Mouse (Mus musculus) telencephalon, adult 2 months (tissue): ENCODE measurements around the gene Cubn.

Experiments
- DNase-seq: peaks from one replicate; pipeline ENCODE4 v3.0.0-alpha.2; 2011; ENCODE audit warnings: low read depth, low spot score

The Cubn gene

GRCm38 (mm10) chr2:13408333-13408732 lies 83.3 kb downstream of the Cubn start:
- no peak for DNase-seq

GRCm38 (mm10) chr2:13407698-13408097 lies 83.9 kb downstream of the Cubn start:
- no peak for DNase-seq

GRCm38 (mm10) chr2:13407272-13407671 lies 84.3 kb downstream of the Cubn start:
- peak; percentile 33 for DNase-seq

DNA sequence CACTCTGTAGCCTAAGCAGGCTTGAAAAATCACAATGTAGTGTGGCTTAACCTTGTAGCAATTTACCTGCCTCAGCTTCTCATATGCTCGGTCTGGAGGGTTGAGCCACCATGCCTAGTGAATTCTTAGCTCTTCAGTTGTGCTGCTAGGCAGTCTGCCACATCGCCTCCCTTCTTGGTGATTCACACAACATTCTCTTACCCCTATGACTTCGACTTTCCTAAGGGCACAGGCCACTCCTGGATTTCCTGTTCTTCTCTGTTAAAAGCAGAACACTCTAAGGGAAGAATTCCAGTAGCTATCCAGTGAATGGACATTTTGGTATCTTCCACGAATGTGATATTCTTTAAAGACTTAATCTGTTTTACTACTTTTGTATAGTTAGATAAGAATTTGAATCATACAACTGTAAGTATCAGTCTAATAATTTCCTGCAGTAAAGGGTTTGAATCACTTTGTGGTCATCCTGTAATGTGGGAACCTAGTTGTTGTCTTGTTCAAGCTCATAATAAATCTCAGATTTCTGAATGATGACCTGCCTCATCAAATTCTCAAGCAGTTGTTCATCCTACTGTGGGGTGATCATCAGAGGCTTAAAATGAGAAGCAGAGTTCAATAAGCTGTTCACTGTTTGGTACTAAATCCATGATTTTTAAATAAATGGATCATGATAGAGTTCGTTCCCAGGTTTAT lies 86.5 kb downstream of the Cubn start:
- DNase-seq = no peak

DNA sequence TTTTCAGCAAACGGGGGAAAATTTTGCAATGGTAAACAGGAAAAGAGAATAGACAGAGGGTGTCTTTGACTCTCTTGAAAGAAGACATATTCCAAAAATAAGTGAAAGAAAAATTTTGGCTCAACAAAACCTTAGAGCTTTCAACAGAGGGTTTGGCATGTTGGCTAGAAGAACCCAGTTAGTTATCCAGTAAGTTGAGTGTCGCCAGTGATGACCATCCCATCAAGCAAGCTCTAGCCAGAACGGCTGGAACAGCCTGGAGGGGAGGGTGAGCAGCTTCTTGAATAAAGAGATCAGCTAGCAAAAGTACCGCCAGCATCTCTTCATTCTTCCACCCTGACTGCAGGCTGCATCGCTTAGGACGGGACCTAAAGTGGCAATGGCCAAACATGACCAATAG lies 90.8 kb downstream of the Cubn start:
- DNase-seq = no peak

- no peak for DNase-seq
Observed at GRCm38 (mm10) chr2:13399480-13400072, 92.0 kb downstream of the Cubn start.

GRCm38 (mm10) chr2:13398955-13399354 lies 92.7 kb downstream of the Cubn start:
- no peak for DNase-seq

- DNase-seq = no peak
Observed at GRCm38 (mm10) chr2:13398551-13398950, 93.1 kb downstream of the Cubn start.

DNA sequence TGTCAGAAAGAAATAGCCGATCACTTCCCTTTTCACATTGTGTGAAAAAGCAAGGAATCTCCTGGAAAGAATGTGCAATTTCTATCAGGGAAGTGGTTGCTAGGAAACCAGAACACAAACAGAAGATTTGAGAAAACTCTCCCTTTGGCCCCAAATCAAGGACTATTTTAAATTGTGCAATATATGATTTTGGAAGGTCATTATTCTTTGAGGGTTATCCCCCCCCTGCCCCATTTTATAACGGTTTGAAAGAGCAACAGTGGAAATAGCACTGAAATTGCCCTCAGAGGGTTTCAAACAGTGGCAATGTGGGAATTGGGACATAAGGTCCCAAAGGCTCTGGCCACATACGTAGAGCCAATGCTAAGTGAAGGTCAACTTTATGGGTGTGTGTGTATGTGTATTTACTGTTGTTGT lies 95.5 kb downstream of the Cubn start:
- no peak for DNase-seq

GRCm38 (mm10) chr2:13391018-13391417 lies 100.6 kb downstream of the Cubn start:
- DNase-seq = no peak

DNA sequence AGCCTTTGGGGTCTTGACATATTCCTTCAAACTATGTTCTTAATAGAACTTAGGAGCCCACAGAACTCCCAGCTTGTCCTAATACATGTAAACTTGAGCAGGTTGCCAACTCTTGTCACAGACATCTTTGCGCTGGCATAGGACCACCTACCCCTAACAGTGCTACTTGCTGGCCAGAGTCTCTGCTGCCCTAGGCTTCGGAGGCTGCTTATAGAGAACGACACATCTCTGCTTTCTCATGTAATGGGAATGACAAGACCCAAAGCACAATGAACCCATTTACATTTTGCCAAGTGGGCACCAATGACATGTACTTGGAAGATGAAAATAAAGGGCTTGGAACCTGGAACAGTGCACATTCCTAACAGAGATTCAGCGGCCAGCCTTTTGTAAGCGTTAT lies 105.0 kb downstream of the Cubn start:
- no peak for DNase-seq

DNA sequence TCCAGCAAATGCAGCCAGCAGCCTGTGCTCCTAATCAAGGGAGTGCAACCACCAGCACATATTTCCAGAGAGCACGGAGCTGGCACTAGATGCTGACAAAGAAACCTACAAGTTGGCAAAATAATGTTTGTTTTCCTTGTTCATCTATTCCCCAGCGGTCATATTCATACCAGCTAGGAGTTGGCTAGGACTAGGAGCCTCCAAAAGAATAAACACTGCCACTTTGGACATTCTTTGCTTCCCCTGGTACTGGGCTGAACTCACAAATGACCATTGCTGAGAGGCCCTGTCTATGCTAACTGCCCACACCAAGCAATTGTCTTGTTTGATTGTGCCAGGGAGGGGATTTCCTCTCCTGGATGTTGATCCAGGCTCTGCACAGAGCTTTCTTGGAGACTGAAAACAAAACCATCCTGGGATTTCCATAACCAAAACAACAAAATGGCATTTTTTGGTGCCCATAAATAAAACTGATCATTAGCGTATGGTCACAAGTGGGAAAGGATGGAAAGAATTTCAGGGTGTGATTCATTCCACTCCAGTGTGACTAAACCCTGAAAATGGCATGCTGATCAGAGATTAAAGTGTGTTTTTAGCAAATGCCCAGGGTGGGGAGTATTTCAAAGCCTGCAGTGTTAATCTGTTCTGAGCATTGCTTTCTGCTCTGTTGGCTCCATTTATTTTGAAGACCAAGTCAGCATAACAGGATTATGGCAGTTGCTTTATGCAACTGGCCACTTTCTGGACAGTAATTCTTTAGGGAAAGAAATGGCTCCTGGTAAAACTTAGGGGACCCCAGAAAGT lies 105.9 kb downstream of the Cubn start:
- no peak for DNase-seq

- no peak for DNase-seq
Observed at GRCm38 (mm10) chr2:13384775-13385541, 106.7 kb downstream of the Cubn start.

DNA sequence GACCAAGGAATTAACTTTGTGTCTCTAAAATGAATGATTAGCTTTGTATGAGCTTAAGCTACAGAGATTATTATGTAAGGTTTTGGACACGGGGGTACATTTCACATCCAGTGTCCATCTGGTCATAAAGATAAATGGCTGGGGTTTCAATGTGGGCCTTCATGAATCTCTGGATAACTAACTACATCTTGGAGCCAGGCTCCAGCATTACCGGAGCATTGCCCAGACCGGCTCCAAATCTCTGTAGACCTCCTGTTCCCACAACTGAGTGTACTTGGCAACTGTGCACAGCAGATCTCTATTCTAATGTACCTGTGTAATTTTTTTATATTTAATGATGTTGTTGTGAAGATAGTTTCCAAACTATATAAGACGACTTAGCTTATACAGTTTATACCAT lies 115.4 kb downstream of the Cubn start:
- DNase-seq = no peak

DNA sequence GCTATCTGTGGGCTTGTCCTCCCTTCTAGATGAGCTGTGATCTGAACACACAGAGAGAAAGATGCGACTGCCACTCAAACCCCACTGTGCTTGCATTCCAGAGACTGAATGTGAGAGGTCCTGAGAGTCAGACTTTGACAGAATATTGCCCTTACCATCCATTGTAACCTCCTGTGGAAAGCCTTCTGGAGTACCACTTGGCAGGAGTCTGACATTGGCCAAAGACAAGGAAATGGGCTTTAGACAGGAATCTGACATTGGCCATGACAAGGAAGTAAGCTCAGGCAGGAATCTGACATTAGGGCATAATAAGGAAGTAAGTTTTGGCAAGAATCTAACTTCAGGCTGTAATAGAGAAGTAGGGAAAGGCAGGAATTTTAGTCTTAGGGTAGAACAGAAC lies 118.3 kb downstream of the Cubn start:
- DNase-seq = no peak

DNA sequence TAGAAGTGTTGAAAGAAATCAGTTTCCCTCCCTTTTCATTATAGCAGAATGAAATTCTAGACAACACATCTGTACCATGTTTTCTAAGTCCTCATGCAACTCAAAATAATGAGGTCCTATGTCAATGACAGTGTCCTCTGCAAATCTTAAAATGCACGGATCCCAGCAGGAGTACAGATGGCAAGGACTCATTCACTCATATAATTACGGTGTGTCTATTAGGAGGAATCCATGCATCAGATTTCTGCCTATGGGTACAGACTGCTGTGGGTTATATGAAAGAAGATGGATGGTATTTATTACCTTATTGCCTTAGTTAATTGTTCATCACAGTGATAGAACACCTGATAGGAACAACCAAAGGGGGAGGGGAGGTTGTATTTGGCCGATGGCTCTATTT lies 118.8 kb downstream of the Cubn start:
- no peak for DNase-seq

- no peak for DNase-seq
Observed at GRCm38 (mm10) chr2:13372256-13372824, 119.3 kb downstream of the Cubn start.

DNA sequence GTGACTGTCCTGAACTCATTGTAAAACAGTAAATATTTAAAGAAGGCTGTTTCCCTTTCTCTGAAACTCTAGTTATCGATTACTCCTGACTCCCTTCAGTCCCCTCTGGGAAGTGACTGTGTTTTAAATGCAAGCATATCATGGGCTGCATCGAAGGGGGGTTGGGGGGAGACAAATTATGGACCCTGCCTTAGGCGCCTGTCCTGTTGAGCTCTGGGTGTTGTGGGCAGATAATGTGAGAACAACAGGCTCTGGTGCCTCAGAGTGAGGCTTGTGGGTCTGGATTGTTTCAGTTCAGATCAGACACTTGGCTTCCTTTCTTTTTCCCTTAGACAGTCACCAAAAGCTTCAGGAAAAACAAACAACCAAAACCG lies 119.8 kb downstream of the Cubn start:
- DNase-seq = no peak

DNA sequence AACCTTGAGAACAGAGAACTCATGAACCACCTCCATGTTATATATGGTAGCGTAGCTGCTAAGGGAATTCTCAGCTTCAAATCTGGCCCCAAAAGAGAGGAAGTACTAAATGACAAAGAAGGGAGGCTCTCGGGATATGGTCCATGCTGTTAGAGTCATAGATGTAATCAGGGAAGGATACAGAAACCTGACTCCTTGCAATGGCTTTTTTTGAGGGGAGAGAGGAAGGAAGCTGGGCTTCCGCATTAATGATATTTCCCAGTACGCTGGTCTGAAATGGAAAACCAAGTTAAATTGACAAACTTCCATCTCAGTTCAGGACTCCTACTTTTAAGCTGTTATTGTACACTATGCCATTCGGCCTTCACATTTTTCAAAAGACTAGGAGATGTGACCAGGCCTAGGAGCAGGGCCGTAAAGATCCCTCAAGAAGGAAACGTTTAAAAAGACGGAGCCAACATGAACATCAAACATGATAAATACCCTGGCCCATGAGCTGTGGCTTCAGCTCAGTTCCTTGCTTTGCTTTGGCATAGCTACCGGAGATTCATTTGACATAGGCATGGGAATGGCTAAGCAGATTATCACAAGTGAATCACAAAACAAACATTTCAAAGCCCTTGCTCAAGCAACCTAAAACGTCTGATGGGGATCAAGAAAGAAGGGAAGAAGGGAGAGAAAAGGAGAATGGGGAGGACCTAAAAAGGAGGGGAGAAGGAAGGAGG lies 120.4 kb downstream of the Cubn start:
- DNase-seq = no peak

- no peak for DNase-seq
Observed at GRCm38 (mm10) chr2:13370556-13370955, 121.1 kb downstream of the Cubn start.

DNA sequence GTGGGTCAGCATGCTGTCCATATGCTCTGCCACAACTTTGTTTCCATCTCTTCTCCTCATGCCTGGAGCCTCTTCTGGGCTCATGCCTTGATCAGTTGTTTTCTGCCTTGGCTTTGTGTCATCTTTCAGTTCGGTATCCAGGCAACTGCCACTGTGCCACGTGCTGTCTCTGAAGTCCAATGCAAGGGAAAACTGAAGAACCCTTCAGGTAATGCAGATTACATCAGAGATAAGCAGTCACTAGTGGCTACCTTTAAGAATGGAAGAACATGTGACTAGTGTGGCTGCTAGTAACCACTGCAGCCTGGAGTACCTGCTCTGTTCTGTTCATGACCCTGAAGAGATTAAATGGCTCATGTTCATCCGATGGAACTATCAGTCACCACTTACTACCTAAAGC lies 123.1 kb downstream of the Cubn start:
- no peak for DNase-seq
